Mouse (Mus musculus): Measurements from ENCODE around the gene Sde2. TPM values are rescaled to one million over a fixed set of nuclear protein-coding genes. Genes with fewer than 3 reads are reported as not detected.

Sde2 gene
- total RNA-seq, 1 experiment from 2014 or later, result 22.6 TPM

DNA sequence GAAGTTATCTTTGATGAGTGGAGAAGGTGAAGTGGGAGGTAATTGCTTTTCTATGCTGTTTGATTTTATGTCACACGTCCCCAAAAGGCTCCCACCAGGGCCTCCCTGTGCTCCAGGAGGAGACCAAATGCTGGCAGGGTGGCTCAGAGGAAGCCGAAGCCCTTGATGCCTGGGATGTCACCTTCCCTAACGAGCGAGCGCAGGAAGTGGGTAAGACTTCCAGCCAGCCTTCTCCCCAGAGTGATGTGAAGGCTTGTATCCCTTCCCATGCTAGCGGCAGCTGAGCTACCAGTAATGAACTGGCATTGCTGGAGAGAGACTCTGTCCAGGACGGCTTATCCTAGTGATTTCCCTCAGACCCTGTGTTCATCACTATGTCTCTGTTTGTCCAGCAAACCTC lies 32.8 kb downstream of the Sde2 start:
- no peak for DNase-seq

- no peak for DNase-seq
Measured at GRCm38 (mm10) chr1:180884484-180884883, 33.6 kb downstream of the Sde2 start.

- peak; percentile 92 for DNase-seq
Measured at GRCm38 (mm10) chr1:180888556-180889042, 37.7 kb downstream of the Sde2 start.

GRCm38 (mm10) chr1:180889172-180889571 lies 38.2 kb downstream of the Sde2 start:
- DNase-seq, result no peak

DNA sequence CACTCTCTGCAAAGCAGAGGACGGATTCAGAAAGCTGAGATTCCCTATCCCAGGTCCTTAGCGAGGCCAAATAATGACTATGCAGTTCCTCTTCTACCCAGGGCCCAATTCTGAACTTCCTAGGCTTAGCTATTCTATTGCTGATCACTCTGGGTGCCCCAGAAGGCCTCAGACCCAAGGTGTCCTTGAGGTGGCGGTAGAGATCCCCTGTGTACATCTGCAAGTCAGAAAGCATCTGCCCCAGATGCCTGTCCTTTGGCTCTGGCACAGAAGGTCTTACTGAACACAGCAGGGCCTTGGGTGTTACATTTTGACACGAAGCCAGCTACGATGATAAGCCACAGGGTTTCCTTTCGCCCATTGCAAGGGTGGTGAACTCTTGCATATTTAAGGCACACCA lies 38.9 kb downstream of the Sde2 start:
- peak; percentile 75 for DNase-seq

- no peak for DNase-seq
Measured at GRCm38 (mm10) chr1:180892808-180893207, 41.9 kb downstream of the Sde2 start, which contains the start of gene Lefty2. TSS of gene Lefty2 (plus strand) at chr1:180893108.

- DNase-seq, result peak; percentile 54
Measured at GRCm38 (mm10) chr1:180894088-180894987, 43.4 kb downstream of the Sde2 start.

- peak; percentile 63 for DNase-seq
Measured at GRCm38 (mm10) chr1:180901107-180901506, 50.2 kb downstream of the Sde2 start.

GRCm38 (mm10) chr1:180902915-180903314 lies 52.0 kb downstream of the Sde2 start:
- no peak for DNase-seq

DNA sequence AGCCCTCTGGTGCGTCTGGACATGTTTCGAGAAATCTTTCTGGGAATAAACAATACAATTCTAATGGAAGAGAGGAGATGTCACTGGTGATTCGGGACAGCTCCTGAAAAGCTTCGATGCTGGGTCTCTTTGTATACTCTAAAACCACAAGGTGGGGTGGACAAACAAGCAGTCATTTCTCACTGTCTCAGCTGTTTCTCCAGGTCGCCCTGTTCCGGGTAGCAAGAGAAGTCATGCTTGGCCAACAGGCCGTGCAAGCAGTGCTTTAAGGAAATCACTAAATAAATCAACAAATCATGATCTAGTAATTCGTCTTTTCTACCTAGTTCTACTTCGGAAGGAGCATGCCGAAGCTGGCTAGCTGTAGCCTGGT lies 52.7 kb downstream of the Sde2 start:
- no peak for DNase-seq

- peak; percentile 96 for DNase-seq
Measured at GRCm38 (mm10) chr1:180904039-180904814, 53.3 kb downstream of the Sde2 start, which contains the start of gene Pycr2. TSS of gene Pycr2 (plus strand) at chr1:180904293.

- no peak for DNase-seq
Measured at GRCm38 (mm10) chr1:180904815-180905080, 53.8 kb downstream of the Sde2 start.

DNA sequence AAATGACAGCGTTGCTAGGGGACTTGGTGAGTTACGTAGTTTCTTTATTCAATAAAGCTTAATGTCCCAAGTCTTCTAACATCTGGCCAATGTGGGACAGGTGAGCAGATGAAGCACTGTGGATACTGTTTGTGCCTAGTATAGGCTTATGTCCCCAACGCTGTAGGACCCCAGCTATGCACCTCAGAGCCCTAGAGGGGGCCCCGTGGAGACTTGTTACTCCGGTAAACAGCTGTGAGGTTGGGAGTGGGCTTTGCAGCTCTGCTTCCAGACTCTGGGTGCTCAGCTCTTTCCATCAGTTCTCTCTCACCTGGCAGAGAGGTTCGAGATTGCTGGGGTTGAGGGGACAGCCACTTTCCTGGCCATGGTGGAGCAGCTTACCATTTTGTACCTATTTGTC lies 54.4 kb downstream of the Sde2 start:
- no peak for DNase-seq

DNA sequence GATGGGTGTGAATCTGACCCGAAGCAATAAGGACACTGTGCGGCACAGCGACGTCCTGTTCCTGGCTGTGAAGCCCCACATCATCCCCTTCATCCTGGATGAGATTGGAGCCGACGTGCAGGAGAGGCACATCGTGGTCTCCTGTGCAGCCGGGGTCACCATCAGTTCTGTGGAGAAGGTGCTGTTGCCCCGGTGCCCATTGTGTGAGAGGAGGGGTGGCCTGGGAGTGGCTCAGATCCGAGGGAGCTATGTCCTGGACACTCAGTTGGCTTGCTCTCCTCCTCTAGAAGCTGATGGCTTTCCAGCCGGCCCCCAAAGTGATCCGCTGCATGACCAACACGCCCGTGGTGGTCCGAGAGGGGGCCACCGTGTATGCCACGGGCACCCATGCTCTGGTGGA lies 54.9 kb downstream of the Sde2 start:
- no peak for DNase-seq

DNA sequence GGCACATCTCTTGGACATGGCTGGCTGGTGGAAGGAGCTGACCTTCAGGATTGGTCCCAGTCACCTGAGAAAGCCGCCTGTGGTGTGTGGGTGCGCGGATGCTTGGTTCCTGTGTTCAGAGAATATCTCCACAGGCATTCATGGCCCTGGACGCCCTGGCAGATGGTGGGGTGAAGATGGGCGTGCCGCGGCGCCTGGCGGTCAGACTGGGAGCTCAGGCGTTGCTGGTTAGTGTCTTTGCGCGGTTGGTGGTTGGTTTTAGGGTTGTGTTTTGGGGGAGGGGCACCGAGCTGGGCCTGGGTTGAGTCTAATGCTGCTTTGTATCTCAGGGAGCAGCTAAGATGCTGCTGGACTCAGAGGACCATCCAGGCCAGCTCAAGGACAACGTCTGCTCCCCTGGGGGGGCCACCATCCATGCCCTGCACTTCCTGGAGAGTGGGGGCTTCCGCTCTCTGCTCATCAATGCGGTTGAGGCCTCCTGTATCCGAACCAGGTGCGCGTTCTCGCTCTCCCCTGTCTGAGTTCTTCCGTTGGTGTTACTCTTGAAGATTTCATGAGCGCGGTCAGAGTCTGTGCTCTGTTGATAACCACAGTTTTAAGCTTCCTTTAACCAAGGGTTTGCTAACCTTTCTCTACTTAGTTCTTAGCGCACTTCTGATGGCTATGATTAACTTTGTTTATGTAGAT lies 55.7 kb downstream of the Sde2 start:
- DNase-seq, result no peak

DNA sequence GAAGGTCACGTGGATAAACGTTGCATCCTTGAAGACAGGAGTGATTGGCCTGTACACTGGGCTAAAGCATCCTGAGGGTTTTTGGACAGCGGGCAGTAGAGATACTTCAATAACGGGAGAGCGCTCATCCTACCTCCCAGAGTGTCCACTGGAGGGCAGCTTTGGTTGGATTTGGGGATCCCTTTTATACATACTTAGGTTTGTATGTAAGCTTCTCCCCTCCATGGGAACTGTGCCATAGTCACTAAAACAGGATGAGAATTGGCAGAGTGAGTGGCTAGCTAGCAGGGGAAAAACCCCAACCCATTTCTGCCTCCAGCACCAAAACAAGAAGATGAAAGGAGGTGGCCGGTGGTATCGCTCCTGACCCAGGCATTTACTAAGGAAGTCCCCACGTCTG lies 60.2 kb downstream of the Sde2 start:
- peak; percentile 34 for DNase-seq

DNA sequence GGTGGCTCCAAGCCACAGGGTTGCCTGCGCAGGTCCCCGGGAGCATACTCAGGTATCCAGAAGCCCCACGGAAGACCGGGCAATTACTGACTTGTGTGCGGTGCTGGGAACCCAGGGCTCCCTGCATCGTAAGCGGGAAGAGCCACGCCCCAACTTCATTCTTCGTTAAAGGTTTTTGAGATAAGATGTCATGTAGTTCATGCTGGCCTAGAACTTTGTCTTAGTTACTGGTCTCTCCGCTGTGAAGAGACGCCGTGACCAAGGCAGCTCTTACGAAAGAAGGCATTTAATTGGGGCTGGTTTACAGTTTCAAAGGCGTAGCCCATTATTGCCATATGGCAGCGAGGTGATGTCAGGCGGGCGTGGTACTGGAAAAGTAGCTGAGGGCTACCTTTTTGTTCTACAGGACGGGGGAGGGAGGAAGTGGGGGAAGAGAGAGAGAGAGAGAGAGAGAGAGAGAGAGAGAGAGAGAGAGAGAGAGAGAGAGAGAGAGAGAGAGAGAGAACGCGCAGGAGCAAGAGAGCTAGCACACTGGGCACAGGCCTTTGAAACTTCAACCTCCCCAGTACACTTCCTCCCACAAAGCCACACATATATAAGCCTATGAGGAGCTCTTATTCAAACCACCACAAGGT lies 60.8 kb downstream of the Sde2 start:
- no peak for DNase-seq

GRCm38 (mm10) chr1:180912792-180913191 lies 61.9 kb downstream of the Sde2 start:
- no peak for DNase-seq

- no peak for DNase-seq
Measured at GRCm38 (mm10) chr1:180913797-180914196, 62.9 kb downstream of the Sde2 start.

DNA sequence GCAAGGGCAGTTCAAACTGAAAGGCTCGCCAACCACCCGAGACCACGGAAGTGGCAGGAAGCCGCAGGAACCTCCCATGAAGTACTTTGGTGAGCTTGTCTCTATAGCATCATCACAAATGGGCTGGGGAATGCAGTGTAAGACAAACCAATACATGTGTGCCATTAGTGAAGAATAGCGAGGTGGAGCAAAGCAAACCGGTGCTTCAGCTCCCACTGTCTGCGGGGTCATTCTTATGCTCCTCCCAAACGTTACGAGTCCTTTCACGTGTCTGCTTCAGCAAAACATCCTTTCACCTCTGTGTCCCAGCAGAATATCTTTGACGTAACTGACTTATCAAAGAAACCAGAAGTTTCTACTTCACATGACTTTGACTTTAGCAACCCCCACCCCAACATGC lies 65.5 kb downstream of the Sde2 start:
- DNase-seq, result no peak

DNA sequence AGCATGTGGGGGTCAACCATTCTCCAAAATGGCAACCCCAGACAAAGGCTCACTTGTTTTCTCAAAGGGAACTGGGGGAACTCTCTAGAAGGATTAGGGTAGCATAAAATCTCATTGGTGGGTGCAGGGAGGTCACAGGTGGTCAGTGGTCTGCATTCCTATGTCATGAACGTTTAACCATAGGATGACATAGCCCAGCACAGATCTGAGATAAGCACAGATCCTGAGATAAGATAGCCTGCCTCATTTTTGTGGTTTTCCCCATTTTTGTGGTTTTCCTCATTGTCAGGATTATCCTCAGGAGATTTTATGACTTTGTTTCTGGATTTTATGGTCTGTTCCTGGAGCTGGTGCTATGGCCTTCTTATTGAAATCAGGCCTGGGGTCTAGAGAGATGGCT lies 66.1 kb downstream of the Sde2 start:
- DNase-seq, result no peak
